Mouse (Mus musculus): Measurements from ENCODE around the gene Fam83c. TPM values are rescaled to one million over a fixed set of nuclear protein-coding genes. Genes with fewer than 3 reads are reported as not detected.

Fam83c gene
- polyA plus RNA-seq, 1 experiment from 2014 or later: 0.23 TPM

- WGBS: 68% methylated on average over 6 of the region's 6 CpGs
- no peak overlapping the region for H3K4me2 ChIP-seq (ENCODE audit: low read length)
- peaks cover 44% of the 10 kb centered on the region for H3K27me3 ChIP-seq (replicated peaks; ENCODE audit: control insufficient read depth, insufficient read depth, low read length)
- no peak overlapping the region for H3K27ac ChIP-seq (ENCODE audit: low read depth)
- H3K36me3 ChIP-seq (ENCODE audit: control insufficient read depth, insufficient read depth, low read length): no peaks in the 10 kb centered on the region
- no peaks in the 10 kb centered on the region for H3K9me3 ChIP-seq (ENCODE audit: control insufficient read depth, low read length)
- DNase-seq (ENCODE audit: low spot score): no peak
- H3K9ac ChIP-seq (ENCODE audit: low read length): no peak overlapping the region
- no peak for ATAC-seq (replicated peaks; ENCODE audit: low FRiP score, low TSS enrichment, low read depth)
- no peak overlapping the region for H3K4me3 ChIP-seq (ENCODE audit: low read depth, low read length)
- peaks cover 8% of the 10 kb centered on the region; the same call in 1 of the 2 replicates for H3K4me1 ChIP-seq (replicated peaks; ENCODE audit: control insufficient read depth, insufficient read depth, low read length)
Observed at GRCm38 (mm10) chr2:155778004-155778403, 56.6 kb downstream of the Fam83c start.

GRCm38 (mm10) chr2:155777688-155777985 is 57.0 kb downstream of the Fam83c start:
- Histone ChIP-seq H3K27ac (ENCODE audit: low read depth) (no peak overlapping the region), H3K27me3 (replicated peaks; ENCODE audit: control insufficient read depth, insufficient read depth, low read length) (peaks cover 48% of the 10 kb centered on the region), H3K36me3 (ENCODE audit: control insufficient read depth, insufficient read depth, low read length) (no peaks in the 10 kb centered on the region), H3K4me3 (ENCODE audit: low read depth, low read length) (no peak overlapping the region), H3K4me2 (ENCODE audit: low read length) (no peak overlapping the region), H3K9me3 (ENCODE audit: control insufficient read depth, low read length) (no peaks in the 10 kb centered on the region), H3K4me1 (replicated peaks; ENCODE audit: control insufficient read depth, insufficient read depth, low read length) (peaks cover 8% of the 10 kb centered on the region; the same call in 1 of the 2 replicates), H3K9ac (ENCODE audit: low read length) (no peak overlapping the region)
- no peak for ATAC-seq (replicated peaks; ENCODE audit: low FRiP score, low TSS enrichment, low read depth)
- 82% methylated on average over 4 of the region's 4 CpGs for WGBS
- DNase-seq (ENCODE audit: low spot score): no peak

Other genes starting within 250 kb of the Fam83c start
- gene Gss, start 242.0 kb downstream of the Fam83c start, polyA plus RNA-seq (2014; fragmentation: Nextera tagmentation; extraction: Ambion mirVana): 46.1 and 49.6 TPM in 2 replicates
- gene Myh7b, start 223.6 kb downstream of the Fam83c start, polyA plus RNA-seq (2014; fragmentation: Nextera tagmentation; extraction: Ambion mirVana): 0.20 and 0.62 TPM in 2 replicates
- gene Trpc4ap, start 142.5 kb downstream of the Fam83c start, polyA plus RNA-seq (2014; fragmentation: Nextera tagmentation; extraction: Ambion mirVana): 127 and 129 TPM in 2 replicates
- gene Edem2, start 105.4 kb downstream of the Fam83c start, polyA plus RNA-seq (2014; fragmentation: Nextera tagmentation; extraction: Ambion mirVana): 39.2 and 47.1 TPM in 2 replicates
- not detected in 2 replicates for gene Gm17581, start 99.0 kb downstream of the Fam83c start, polyA plus RNA-seq (2014; fragmentation: Nextera tagmentation; extraction: Ambion mirVana)
- 22.8 and 23.0 TPM in 2 replicates for gene Procr, start 83.7 kb downstream of the Fam83c start, polyA plus RNA-seq (2014; fragmentation: Nextera tagmentation; extraction: Ambion mirVana)
- 0.28 and 0.55 TPM in 2 replicates for gene Mmp24, start 59.5 kb downstream of the Fam83c start, polyA plus RNA-seq (2014; fragmentation: Nextera tagmentation; extraction: Ambion mirVana)
- gene BC029722, start 15.4 kb downstream of the Fam83c start, polyA plus RNA-seq (2014; fragmentation: Nextera tagmentation; extraction: Ambion mirVana): 12.8 and 13.2 TPM in 2 replicates
- 251 and 255 TPM in 2 replicates for gene Eif6, start 7.9 kb downstream of the Fam83c start, polyA plus RNA-seq (2014; fragmentation: Nextera tagmentation; extraction: Ambion mirVana)
- 64.0 and 64.9 TPM in 2 replicates for gene Uqcc1, start 95.5 kb upstream of the Fam83c start, polyA plus RNA-seq (2014; fragmentation: Nextera tagmentation; extraction: Ambion mirVana)
- not detected in 2 replicates for gene Gm15557, start 105.9 kb upstream of the Fam83c start, polyA plus RNA-seq (2014; fragmentation: Nextera tagmentation; extraction: Ambion mirVana)
- gene Gdf5, start 110.5 kb upstream of the Fam83c start, polyA plus RNA-seq (2014; fragmentation: Nextera tagmentation; extraction: Ambion mirVana): 0.81 and 1.8 TPM in 2 replicates
- 21.5 and 22.8 TPM in 2 replicates for gene Cep250, start 121.6 kb upstream of the Fam83c start, polyA plus RNA-seq (2014; fragmentation: Nextera tagmentation; extraction: Ambion mirVana)
- 1.4 and 2.5 TPM in 2 replicates for gene 6430550D23Rik, start 173.1 kb upstream of the Fam83c start, polyA plus RNA-seq (2014; fragmentation: Nextera tagmentation; extraction: Ambion mirVana)
- 232 and 255 TPM in 2 replicates for gene Ergic3, start 173.2 kb upstream of the Fam83c start, polyA plus RNA-seq (2014; fragmentation: Nextera tagmentation; extraction: Ambion mirVana)
- gene Fer1l4, start 218.1 kb upstream of the Fam83c start, polyA plus RNA-seq (2014; fragmentation: Nextera tagmentation; extraction: Ambion mirVana): 0.05 and 0.17 TPM in 2 replicates
- 3.0 and 4.0 TPM in 2 replicates for gene Spag4, start 230.3 kb upstream of the Fam83c start, polyA plus RNA-seq (2014; fragmentation: Nextera tagmentation; extraction: Ambion mirVana)